Mouse (Mus musculus) layer of hippocampus, adult 2 months (tissue): ENCODE measurements around the gene Cd2ap. TPM values are rescaled to one million over a fixed set of nuclear protein-coding genes. Genes with fewer than 3 reads are reported as not detected.
"Not testable (repeated sequence)": the region's sequence is repeated elsewhere in the genome, so short reads cannot be mapped to it uniquely, and the experiment has no call there.

ENCODE experiments used
- DNase-seq, 2 experiments: peaks; one replicate each; pipeline ENCODE4 v3.0.0; 2022; ENCODE audit warnings: low spot score in 2 of 2
- H3K27ac ChIP-seq: fragments of 200-600 bp; 2 replicates; pipeline ENCODE4 v1.8.1; 2022
- H3K4me3 ChIP-seq: fragments of 200-600 bp; 2 replicates; pipeline ENCODE4 v1.8.1; 2022; ENCODE audit warnings: mild to moderate bottlenecking
- CTCF ChIP-seq: fragments of 200-600 bp; conservative IDR thresholded peaks from 2 replicates; pipeline ENCODE4 v1.8.1; 2022; ENCODE audit warnings: antibody characterized with exemption, mild to moderate bottlenecking, moderate library complexity
- long read RNA-seq, 2 experiments: library from polyadenylated mRNA; stranded (forward); transcript quantifications; one replicate each; pipeline ENCODE4 v2.0.0; 2021; ENCODE audit warnings: borderline mapping rate in 2 of 2
- total RNA-seq, 2 experiments: library from RNA; stranded (reverse); gene quantifications; 2 replicates each; pipeline ENCODE4 v1.2.3; 2021

The Cd2ap gene
- total RNA-seq: 10 to 100 TPM; 20.6 to 22.5 TPM
- long read RNA-seq, experiment 1, full-length matches to known transcripts: 3 of 8 reads
- long read RNA-seq, experiment 1, partial matches to known transcripts: 0 of 8 reads
- long read RNA-seq, experiment 1, other reads (novel, unspliced or antisense): 5 of 8 reads
- long read RNA-seq, experiment 2, full-length matches to known transcripts: 4 of 7 reads
- long read RNA-seq, experiment 2, partial matches to known transcripts: 0 of 7 reads
- long read RNA-seq, experiment 2, other reads (novel, unspliced or antisense): 3 of 7 reads

- no peak for TF ChIP-seq CTCF
- H3K27ac ChIP-seq: peak within 1 kb of the TSS; percentile 99
- DNase-seq: peak; percentile 90 to 96
- peak within 1 kb of the TSS; percentile 98 for H3K4me3 ChIP-seq
Measured at GRCm38 (mm10) chr17:42876001-42876903, at the start of gene Cd2ap. Cd2ap (minus strand) TSS chr17:42876665.

- Histone ChIP-seq H3K27ac (no peak overlapping the region), H3K4me3 (no peak overlapping the region)
- no peak for DNase-seq
- no peak for TF ChIP-seq CTCF
Measured at GRCm38 (mm10) chr17:42924731-42925130, 48.3 kb upstream of the Cd2ap start.

GRCm38 (mm10) chr17:42918810-42919209 lies 42.3 kb upstream of the Cd2ap start:
- no peak for DNase-seq
- no peak for TF ChIP-seq CTCF
- Histone ChIP-seq H3K4me3 (no peak overlapping the region), H3K27ac (no peak overlapping the region)

GRCm38 (mm10) chr17:42914726-42915125 lies 38.3 kb upstream of the Cd2ap start:
- DNase-seq: no peak
- TF ChIP-seq CTCF: no peak
- H3K4me3 ChIP-seq: no peak overlapping the region
- no peak overlapping the region for H3K27ac ChIP-seq

GRCm38 (mm10) chr17:42912193-42912592 lies 35.7 kb upstream of the Cd2ap start:
- H3K27ac ChIP-seq: no peak overlapping the region
- TF ChIP-seq CTCF: no peak
- no peak for DNase-seq
- no peak overlapping the region for H3K4me3 ChIP-seq

GRCm38 (mm10) chr17:42910476-42910875 lies 34.0 kb upstream of the Cd2ap start:
- no peak overlapping the region for H3K27ac ChIP-seq
- TF ChIP-seq CTCF: no peak
- DNase-seq: no peak
- H3K4me3 ChIP-seq: no peak overlapping the region

GRCm38 (mm10) chr17:42909376-42909775 lies 32.9 kb upstream of the Cd2ap start:
- no peak for DNase-seq
- Histone ChIP-seq H3K4me3 (no peak overlapping the region), H3K27ac (no peak overlapping the region)
- TF ChIP-seq CTCF: no peak

- no peak for DNase-seq
- TF ChIP-seq CTCF: no peak
Measured at GRCm38 (mm10) chr17:42908744-42909370, 32.4 kb upstream of the Cd2ap start.

GRCm38 (mm10) chr17:42908136-42908535 lies 31.7 kb upstream of the Cd2ap start:
- TF ChIP-seq CTCF: no peak
- DNase-seq: no peak

More at GRCm38 (mm10) chr17:42908744-42909370, 32.4 kb upstream of the Cd2ap start:
- H3K27ac ChIP-seq: no peak overlapping the region
- H3K4me3 ChIP-seq: no peak overlapping the region

GRCm38 (mm10) chr17:42906456-42906855 lies 30.0 kb upstream of the Cd2ap start:
- DNase-seq, H3K27ac ChIP-seq, H3K4me3 ChIP-seq: not testable (repeated sequence)

More at GRCm38 (mm10) chr17:42908136-42908535, 31.7 kb upstream of the Cd2ap start:
- Histone ChIP-seq H3K27ac (no peak overlapping the region), H3K4me3 (no peak overlapping the region)

- no peak for DNase-seq
Measured at GRCm38 (mm10) chr17:42905919-42906318, 29.5 kb upstream of the Cd2ap start.

GRCm38 (mm10) chr17:42900795-42901194 lies 24.3 kb upstream of the Cd2ap start:
- Histone ChIP-seq H3K4me3 (no peak overlapping the region), H3K27ac (no peak overlapping the region)
- no peak for DNase-seq
- TF ChIP-seq CTCF: no peak

More at GRCm38 (mm10) chr17:42905919-42906318, 29.5 kb upstream of the Cd2ap start:
- no peak for TF ChIP-seq CTCF
- H3K4me3 ChIP-seq: no peak overlapping the region
- no peak overlapping the region for H3K27ac ChIP-seq

- TF ChIP-seq CTCF: no peak
Measured at GRCm38 (mm10) chr17:42887282-42887707, 10.8 kb upstream of the Cd2ap start.

More at GRCm38 (mm10) chr17:42887282-42887707, 10.8 kb upstream of the Cd2ap start:
- Histone ChIP-seq H3K4me3 (no peak overlapping the region), H3K27ac (no peak overlapping the region)
- DNase-seq: no peak
